Mouse (Mus musculus): ENCODE results near the gene Rilp. TPM values are rescaled to one million over a fixed set of nuclear protein-coding genes. Genes with fewer than 3 reads are reported as not detected.

The Rilp gene
- polyA plus RNA-seq, 1 experiment from 2014 or later = 0.56 TPM

GRCm38 (mm10) chr11:75538970-75539299 lies 29.0 kb downstream of the Rilp start:
- no peaks in the 10 kb centered on the region for H3K9me3 ChIP-seq (ENCODE audit: control insufficient read depth, low read length)
- H3K27me3 ChIP-seq (ENCODE audit: control insufficient read depth, insufficient read depth, low read length) = no peaks in the 10 kb centered on the region
- H3K9ac ChIP-seq (ENCODE audit: low read length) = no peak overlapping the region
- no peak for ATAC-seq (ENCODE audit: insufficient read depth, low FRiP score, low TSS enrichment)
- H3K4me2 ChIP-seq (ENCODE audit: low read depth) = no peak overlapping the region
- 96% methylated on average over 13 of the region's 13 CpGs for WGBS
- no peak for DNase-seq (ENCODE audit: low spot score)
- no peak overlapping the region for H3K4me3 ChIP-seq (ENCODE audit: low read depth, low read length)
- no peak overlapping the region for H3K27ac ChIP-seq (ENCODE audit: low read depth, low read length)
- peaks cover 11% of the 10 kb centered on the region; the same call in 1 of the 2 replicates for H3K4me1 ChIP-seq (ENCODE audit: control insufficient read depth, insufficient read depth, low read length)
- no peaks in the 10 kb centered on the region for H3K36me3 ChIP-seq (ENCODE audit: control insufficient read depth, insufficient read depth, low read length)

GRCm38 (mm10) chr11:75540209-75540608 lies 30.3 kb downstream of the Rilp start:
- Histone ChIP-seq H3K36me3 (ENCODE audit: control insufficient read depth, insufficient read depth, low read length) (no peaks in the 10 kb centered on the region), H3K9ac (ENCODE audit: low read length) (no peak overlapping the region), H3K4me2 (ENCODE audit: low read depth) (no peak overlapping the region), H3K9me3 (ENCODE audit: control insufficient read depth, low read length) (no peaks in the 10 kb centered on the region), H3K4me3 (ENCODE audit: low read depth, low read length) (no peak overlapping the region), H3K27ac (ENCODE audit: low read depth, low read length) (no peak overlapping the region), H3K4me1 (ENCODE audit: control insufficient read depth, insufficient read depth, low read length) (peaks cover 8% of the 10 kb centered on the region; the same call in 1 of the 2 replicates), H3K27me3 (ENCODE audit: control insufficient read depth, insufficient read depth, low read length) (no peaks in the 10 kb centered on the region)
- WGBS = 83% methylated on average over 8 of the region's 8 CpGs
- DNase-seq (ENCODE audit: low spot score) = no peak
- no peak for ATAC-seq (ENCODE audit: insufficient read depth, low FRiP score, low TSS enrichment)

- DNase-seq (ENCODE audit: low spot score) = no peak
- Histone ChIP-seq H3K4me3 (ENCODE audit: low read depth, low read length) (no peak overlapping the region), H3K27ac (ENCODE audit: low read depth, low read length) (no peak overlapping the region), H3K9ac (ENCODE audit: low read length) (no peak overlapping the region), H3K9me3 (ENCODE audit: control insufficient read depth, low read length) (no peaks in the 10 kb centered on the region), H3K4me1 (ENCODE audit: control insufficient read depth, insufficient read depth, low read length) (0 out of 2 replicates have a peak, but pooled peaks cover 4% of the 10 kb centered on the region), H3K36me3 (ENCODE audit: control insufficient read depth, insufficient read depth, low read length) (no peaks in the 10 kb centered on the region), H3K4me2 (ENCODE audit: low read depth) (no peak overlapping the region), H3K27me3 (ENCODE audit: control insufficient read depth, insufficient read depth, low read length) (no peaks in the 10 kb centered on the region)
- 80% methylated on average over 19 of the region's 19 CpGs for WGBS
- ATAC-seq (ENCODE audit: insufficient read depth, low FRiP score, low TSS enrichment) = no peak
These were observed 31.1 kb downstream of the Rilp start for GRCm38 (mm10) chr11:75540710-75541581.

- Histone ChIP-seq H3K4me2 (ENCODE audit: low read depth) (no peak overlapping the region), H3K27me3 (ENCODE audit: control insufficient read depth, insufficient read depth, low read length) (no peaks in the 10 kb centered on the region), H3K4me3 (ENCODE audit: low read depth, low read length) (no peak overlapping the region), H3K27ac (ENCODE audit: low read depth, low read length) (no peak overlapping the region), H3K9me3 (ENCODE audit: control insufficient read depth, low read length) (no peaks in the 10 kb centered on the region), H3K4me1 (ENCODE audit: control insufficient read depth, insufficient read depth, low read length) (peaks cover under 1% of the 10 kb centered on the region; the same call in 1 of the 2 replicates), H3K9ac (ENCODE audit: low read length) (no peak overlapping the region), H3K36me3 (ENCODE audit: control insufficient read depth, insufficient read depth, low read length) (no peaks in the 10 kb centered on the region)
- ATAC-seq (ENCODE audit: insufficient read depth, low FRiP score, low TSS enrichment) (no peak), DNase-seq (ENCODE audit: low spot score) (no peak)
- 86% methylated on average over 9 of the region's 9 CpGs for WGBS
These were observed 34.8 kb downstream of the Rilp start for GRCm38 (mm10) chr11:75544713-75545112.

- no peak for ATAC-seq (ENCODE audit: insufficient read depth, low FRiP score, low TSS enrichment)
- 79% methylated on average over 4 of the region's 4 CpGs for WGBS
- H3K27ac ChIP-seq (ENCODE audit: low read depth, low read length) = no peak overlapping the region
These were observed 36.2 kb downstream of the Rilp start for GRCm38 (mm10) chr11:75546057-75546456.

GRCm38 (mm10) chr11:75549658-75550111 lies 39.8 kb downstream of the Rilp start:
- H3K4me2 ChIP-seq (ENCODE audit: low read depth) = no peak overlapping the region
- ATAC-seq (ENCODE audit: insufficient read depth, low FRiP score, low TSS enrichment) (no peak), DNase-seq (ENCODE audit: low spot score) (no peak)
- no peaks in the 10 kb centered on the region for H3K36me3 ChIP-seq (ENCODE audit: control insufficient read depth, insufficient read depth, low read length)
- peaks cover 5% of the 10 kb centered on the region for H3K4me1 ChIP-seq (ENCODE audit: control insufficient read depth, insufficient read depth, low read length)
- H3K9ac ChIP-seq (ENCODE audit: low read length) = peak overlapping the region; percentile 32
- no peak overlapping the region for H3K4me3 ChIP-seq (ENCODE audit: low read depth, low read length)
- H3K9me3 ChIP-seq (ENCODE audit: control insufficient read depth, low read length) = no peaks in the 10 kb centered on the region
- H3K27me3 ChIP-seq (ENCODE audit: control insufficient read depth, insufficient read depth, low read length) = no peaks in the 10 kb centered on the region
- 51% methylated on average over 5 of the region's 5 CpGs for WGBS
- no peak overlapping the region for H3K27ac ChIP-seq (ENCODE audit: low read depth, low read length)

More at GRCm38 (mm10) chr11:75546057-75546456, 36.2 kb downstream of the Rilp start:
- Histone ChIP-seq H3K9me3 (ENCODE audit: control insufficient read depth, low read length) (no peaks in the 10 kb centered on the region), H3K4me3 (ENCODE audit: low read depth, low read length) (no peak overlapping the region), H3K9ac (ENCODE audit: low read length) (no peak overlapping the region), H3K4me2 (ENCODE audit: low read depth) (no peak overlapping the region), H3K36me3 (ENCODE audit: control insufficient read depth, insufficient read depth, low read length) (no peaks in the 10 kb centered on the region), H3K27me3 (ENCODE audit: control insufficient read depth, insufficient read depth, low read length) (no peaks in the 10 kb centered on the region), H3K4me1 (ENCODE audit: control insufficient read depth, insufficient read depth, low read length) (peaks cover 3% of the 10 kb centered on the region)
- no peak for DNase-seq (ENCODE audit: low spot score)

- no peaks in the 10 kb centered on the region for H3K36me3 ChIP-seq (ENCODE audit: control insufficient read depth, insufficient read depth, low read length)
- H3K27ac ChIP-seq (ENCODE audit: low read depth, low read length) = no peak overlapping the region
- WGBS = 51% methylated on average over 12 of the region's 12 CpGs
- DNase-seq (ENCODE audit: low spot score) = peak; percentile 11
- no peak overlapping the region; the same call in 1 of the 2 replicates for H3K9ac ChIP-seq (ENCODE audit: low read length)
- no peak overlapping the region for H3K4me2 ChIP-seq (ENCODE audit: low read depth)
- no peaks in the 10 kb centered on the region for H3K27me3 ChIP-seq (ENCODE audit: control insufficient read depth, insufficient read depth, low read length)
- H3K9me3 ChIP-seq (ENCODE audit: control insufficient read depth, low read length) = no peaks in the 10 kb centered on the region
- no peak overlapping the region for H3K4me3 ChIP-seq (ENCODE audit: low read depth, low read length)
- ATAC-seq (ENCODE audit: insufficient read depth, low FRiP score, low TSS enrichment) = no peak
- H3K4me1 ChIP-seq (ENCODE audit: control insufficient read depth, insufficient read depth, low read length) = peaks cover 5% of the 10 kb centered on the region
These were observed 40.5 kb downstream of the Rilp start for GRCm38 (mm10) chr11:75550200-75550946.

GRCm38 (mm10) chr11:75551321-75551720 lies 41.4 kb downstream of the Rilp start:
- no peaks in the 10 kb centered on the region for H3K27me3 ChIP-seq (ENCODE audit: control insufficient read depth, insufficient read depth, low read length)
- ATAC-seq (ENCODE audit: insufficient read depth, low FRiP score, low TSS enrichment) = no peak
- peaks cover 5% of the 10 kb centered on the region for H3K4me1 ChIP-seq (ENCODE audit: control insufficient read depth, insufficient read depth, low read length)
- H3K36me3 ChIP-seq (ENCODE audit: control insufficient read depth, insufficient read depth, low read length) = no peaks in the 10 kb centered on the region
- H3K9ac ChIP-seq (ENCODE audit: low read length) = no peak overlapping the region
- no peak overlapping the region for H3K27ac ChIP-seq (ENCODE audit: low read depth, low read length)
- no peak overlapping the region for H3K4me2 ChIP-seq (ENCODE audit: low read depth)
- DNase-seq (ENCODE audit: low spot score) = peak; percentile 7
- H3K9me3 ChIP-seq (ENCODE audit: control insufficient read depth, low read length) = no peaks in the 10 kb centered on the region
- H3K4me3 ChIP-seq (ENCODE audit: low read depth, low read length) = no peak overlapping the region
- WGBS = 80% methylated on average over 5 of the region's 5 CpGs
